Mouse (Mus musculus) liver, adult 10 weeks (tissue): ENCODE data around the gene Col11a2. TPM values are rescaled to one million over a fixed set of nuclear protein-coding genes. Genes with fewer than 3 reads are reported as not detected.

Experiments
- polyA plus RNA-seq: library from polyadenylated mRNA; stranded (reverse); fragments of 350-450 nt; fragmentation: Illumina TruSeq; extraction: RNeasy Lipid Tissue Mini Kit (QIAGEN cat#74804); gene quantifications from one replicate; pipeline ENCODE4 v1.2.3, GENCODE M21; 2014; ENCODE audit warnings: low read depth, low replicate concordance

Col11a2 gene
- not detected for polyA plus RNA-seq

GRCm38 (mm10) chr17:34038878-34039561, at the start of gene Col11a2:
TSS of gene Col11a2 (plus strand) at chr17:34039437.

GRCm38 (mm10) chr17:34000150-34000537, 39.1 kb upstream of the Col11a2 start, which contains the start of gene H2-K1:
TSS of gene H2-K1 (minus strand) at chr17:34000347.

GRCm38 (mm10) chr17:34024317-34024821, 14.9 kb upstream of the Col11a2 start, which contains the start of gene Ring1:
TSS of gene Ring1 (minus strand) at chr17:34024680.

GRCm38 (mm10) chr17:34027656-34028223, 11.5 kb upstream of the Col11a2 start, which contains the start of gene H2-Ke6:
TSS of gene H2-Ke6 (minus strand) at chr17:34028060.

GRCm38 (mm10) chr17:34031465-34032173, 7.6 kb upstream of the Col11a2 start, which contains the start of the genes Slc39a7 and Rxrb:
TSS of gene Slc39a7 (minus strand) at chr17:34031682.
TSS of gene Rxrb (plus strand) at chr17:34031812.

GRCm38 (mm10) chr17:34092197-34092875, 53.1 kb downstream of the Col11a2 start, which contains the start of gene H2-Oa:
TSS of gene H2-Oa (plus strand) at chr17:34092340.

Other genes starting within 250 kb of the Col11a2 start
- gene Kank3, start 228.9 kb upstream of the Col11a2 start, polyA plus RNA-seq: 3.1 TPM
- gene Rps28, start 214.9 kb upstream of the Col11a2 start, polyA plus RNA-seq: 37.1 TPM
- 24.4 TPM for gene Ndufa7, start 214.9 kb upstream of the Col11a2 start, polyA plus RNA-seq
- gene Cd320, start 196.3 kb upstream of the Col11a2 start, polyA plus RNA-seq: 1.5 TPM
- gene Gm7029, start 165.6 kb upstream of the Col11a2 start, polyA plus RNA-seq: not detected
- not detected for gene Kifc1, start 148.8 kb upstream of the Col11a2 start, polyA plus RNA-seq
- not detected for gene Platr17, start 134.3 kb upstream of the Col11a2 start, polyA plus RNA-seq
- gene Daxx, start 130.0 kb upstream of the Col11a2 start, polyA plus RNA-seq: 3.7 TPM
- 29.5 TPM for gene Tapbp, start 123.5 kb upstream of the Col11a2 start, polyA plus RNA-seq
- gene Zbtb22, start 123.5 kb upstream of the Col11a2 start, polyA plus RNA-seq: 1.7 TPM
- gene Rgl2, start 109.9 kb upstream of the Col11a2 start, polyA plus RNA-seq: 0.64 TPM
- 12.6 TPM for gene Pfdn6, start 99.1 kb upstream of the Col11a2 start, polyA plus RNA-seq
- 1.2 TPM for gene Wdr46, start 98.8 kb upstream of the Col11a2 start, polyA plus RNA-seq
- gene B3galt4, start 87.9 kb upstream of the Col11a2 start, polyA plus RNA-seq: not detected
- 3.0 TPM for gene Vps52, start 83.6 kb upstream of the Col11a2 start, polyA plus RNA-seq
- 51.8 TPM for gene Rps18, start 83.4 kb upstream of the Col11a2 start, polyA plus RNA-seq
- 848 TPM for gene H2-K1, start 39.1 kb upstream of the Col11a2 start, polyA plus RNA-seq
- gene Ring1, start 14.8 kb upstream of the Col11a2 start, polyA plus RNA-seq: 1.8 TPM
- 13.3 TPM for gene H2-Ke6, start 11.4 kb upstream of the Col11a2 start, polyA plus RNA-seq
- 3.2 TPM for gene Slc39a7, start 7.8 kb upstream of the Col11a2 start, polyA plus RNA-seq
- gene Rxrb, start 7.6 kb upstream of the Col11a2 start, polyA plus RNA-seq: 1.4 TPM
- gene H2-Oa, start 52.9 kb downstream of the Col11a2 start, polyA plus RNA-seq: not detected
- gene H2-DMa, start 80.1 kb downstream of the Col11a2 start, polyA plus RNA-seq: 1.2 TPM
- 94.0 TPM for gene Brd2, start 83.2 kb downstream of the Col11a2 start, polyA plus RNA-seq
- 0.64 TPM for gene H2-DMb2, start 103.9 kb downstream of the Col11a2 start, polyA plus RNA-seq
- gene H2-DMb1, start 113.6 kb downstream of the Col11a2 start, polyA plus RNA-seq: 2.6 TPM
- gene Tap1, start 148.1 kb downstream of the Col11a2 start, polyA plus RNA-seq: 2.8 TPM
- gene Psmb9, start 148.3 kb downstream of the Col11a2 start, polyA plus RNA-seq: 6.2 TPM
- 3.0 TPM for gene Psmb8, start 158.3 kb downstream of the Col11a2 start, polyA plus RNA-seq
- gene Tap2, start 164.1 kb downstream of the Col11a2 start, polyA plus RNA-seq: 1.1 TPM
- 1.2 TPM for gene H2-Ob, start 199.5 kb downstream of the Col11a2 start, polyA plus RNA-seq
- 18.9 TPM for gene H2-Ab1, start 218.3 kb downstream of the Col11a2 start, polyA plus RNA-seq
- 22.0 TPM for gene H2-Aa, start 248.4 kb downstream of the Col11a2 start, polyA plus RNA-seq